Mouse (Mus musculus) induced T-regulatory cell, adult 2 months (primary cell): ENCODE data around the gene Dera.

Experiments
- DNase-seq: peaks from one replicate; pipeline ENCODE4 v3.0.0-alpha.2; 2012; ENCODE audit warnings: low read depth

The Dera gene

GRCm38 (mm10) chr6:137757891-137758290, 3.5 kb downstream of the Dera start:
- no peak for DNase-seq

DNA sequence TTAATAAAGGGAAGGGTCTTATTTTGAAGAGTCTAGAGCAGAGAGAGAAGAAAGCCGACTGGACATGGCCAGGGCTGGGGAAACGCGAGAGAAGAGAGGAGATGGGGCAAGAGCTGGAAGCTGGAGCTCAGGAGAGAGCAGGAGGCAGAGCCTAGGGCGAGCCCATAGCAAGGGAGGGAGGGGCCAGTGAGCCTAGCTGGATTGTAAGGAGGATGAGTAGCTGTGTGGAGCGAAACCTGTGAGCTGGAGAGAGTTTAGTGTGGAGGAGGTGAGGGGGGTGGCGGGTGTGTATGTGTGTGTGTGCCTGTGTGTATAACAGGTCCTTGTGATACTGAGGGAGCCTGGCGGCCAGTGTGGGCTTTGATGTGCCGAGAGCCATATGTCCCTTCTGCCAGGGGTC, 5.3 kb downstream of the Dera start:
- no peak for DNase-seq

- DNase-seq, result no peak
Observed at GRCm38 (mm10) chr6:137760966-137761365, 6.6 kb downstream of the Dera start.

DNA sequence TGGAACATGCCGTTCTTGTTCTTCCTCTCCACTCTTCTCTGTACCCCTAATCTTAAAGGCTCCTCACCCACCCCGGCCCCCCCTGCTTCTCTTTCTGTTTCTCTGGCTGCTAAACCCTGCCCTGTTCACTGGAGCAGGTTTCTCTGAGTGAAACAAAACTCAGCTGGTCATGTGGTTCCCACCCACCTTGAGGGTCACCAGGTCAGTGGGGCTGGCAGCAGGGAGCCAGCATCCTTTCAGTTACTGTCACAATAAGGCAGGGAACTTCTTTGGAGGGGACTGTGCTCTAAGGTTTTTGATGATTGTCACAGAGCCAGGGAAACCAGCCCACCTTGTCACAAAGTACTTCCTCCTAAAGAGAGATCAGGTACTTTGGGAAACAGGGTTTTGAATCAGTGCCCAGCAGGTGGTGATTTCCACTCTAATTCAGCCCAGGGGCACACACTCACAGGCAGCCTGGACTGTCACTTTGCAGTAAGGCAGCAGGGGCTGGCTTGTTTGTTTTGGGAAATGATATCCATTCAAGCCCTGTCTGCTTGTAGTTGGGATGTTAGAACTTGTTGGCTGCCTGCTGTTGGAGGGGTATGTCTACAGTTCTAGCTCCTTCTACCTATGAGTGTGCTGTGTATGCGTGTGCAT, 10.3 kb downstream of the Dera start:
- no peak for DNase-seq

- no peak for DNase-seq
Observed at GRCm38 (mm10) chr6:137766177-137766576, 11.8 kb downstream of the Dera start.

DNA sequence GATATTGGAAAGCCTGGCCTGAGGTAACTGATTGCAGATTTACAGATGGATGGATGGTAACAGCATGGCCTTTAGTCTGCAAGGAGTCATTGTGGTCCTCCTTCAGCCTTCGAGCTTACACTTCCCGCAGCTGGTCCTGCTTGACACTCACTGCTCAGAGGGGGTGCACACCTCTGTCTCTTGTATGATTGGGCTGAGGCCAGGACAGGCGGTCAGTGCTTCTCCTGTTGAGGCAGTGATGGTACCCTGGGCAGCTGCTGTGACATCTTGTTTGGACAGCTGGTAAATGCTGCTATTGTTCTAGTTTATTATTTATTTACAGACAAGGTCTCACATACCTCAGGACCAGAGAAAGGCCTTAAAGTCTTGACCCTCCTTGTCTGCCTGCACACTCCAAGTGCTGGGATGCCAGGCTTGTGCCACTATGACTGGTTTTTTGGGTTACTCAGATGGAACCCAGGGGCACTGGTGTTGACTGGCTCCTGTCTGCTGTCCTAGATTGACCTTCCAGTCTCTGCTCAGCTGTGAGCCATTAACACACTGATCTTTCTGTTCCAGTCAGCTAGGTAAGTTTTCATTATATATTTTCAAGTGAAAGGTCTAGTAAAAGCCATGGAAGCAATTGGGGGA, 17.4 kb downstream of the Dera start:
- no peak for DNase-seq

GRCm38 (mm10) chr6:137772918-137773636, 18.7 kb downstream of the Dera start:
- no peak for DNase-seq

DNA sequence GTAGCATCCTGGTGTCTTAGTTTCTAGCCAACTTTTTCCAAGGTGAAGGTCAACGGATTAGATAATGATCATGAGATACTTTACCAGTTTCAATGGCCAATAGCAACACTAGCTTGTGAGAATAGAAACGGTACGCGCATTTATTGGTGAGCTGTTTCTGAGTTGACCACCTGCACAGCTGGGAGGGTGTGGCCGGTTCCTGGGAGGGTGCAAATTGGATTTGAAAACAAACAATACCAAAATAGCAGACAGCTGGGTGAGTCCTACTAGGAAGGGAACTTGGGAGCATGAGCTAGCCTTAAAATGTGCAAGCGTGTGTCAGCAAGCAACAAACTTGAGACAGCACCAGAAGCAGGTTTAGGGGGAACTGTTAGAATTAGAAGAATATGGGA, 19.3 kb downstream of the Dera start:
- DNase-seq, result no peak

DNA sequence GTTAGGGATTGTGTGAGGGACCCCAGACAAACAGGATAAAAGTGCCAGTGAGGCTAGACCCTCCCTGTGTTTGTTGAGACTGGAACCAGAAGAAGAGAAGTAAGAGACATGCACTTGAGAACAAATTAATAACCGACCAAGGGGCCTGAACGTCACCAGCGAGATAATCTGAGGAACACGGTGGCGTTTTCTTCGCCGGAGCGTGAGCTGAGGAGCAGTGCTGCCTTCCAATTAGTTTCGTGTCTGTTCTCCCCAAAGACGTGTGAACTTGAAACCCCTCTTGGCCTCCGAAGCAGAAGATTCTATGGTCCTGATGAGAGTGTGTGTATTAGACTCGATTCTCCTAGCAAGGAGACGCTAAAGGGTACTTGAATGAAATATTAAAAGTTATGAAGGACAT, 19.8 kb downstream of the Dera start:
- DNase-seq, result no peak

DNA sequence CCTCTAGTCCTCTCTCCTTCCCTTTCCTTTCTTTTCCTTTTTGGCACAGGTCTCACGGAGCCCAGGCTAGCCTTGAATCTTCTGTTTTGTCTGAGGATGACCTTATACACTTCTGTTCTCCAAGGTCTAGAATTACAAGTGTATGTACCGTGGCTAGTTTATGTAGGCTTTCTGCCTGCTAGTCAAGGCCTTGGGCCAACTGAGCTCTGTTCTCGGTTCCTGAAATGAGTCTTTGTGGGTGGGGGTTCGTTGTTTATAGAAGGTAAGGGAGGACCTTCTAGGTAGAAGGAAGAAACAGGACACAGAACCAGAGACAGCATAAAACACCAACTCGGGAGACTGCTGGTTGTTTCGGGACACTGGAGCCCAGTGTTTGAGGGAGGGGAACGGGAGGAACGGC, 20.8 kb downstream of the Dera start:
- DNase-seq, result no peak

- DNase-seq, result no peak
Observed at GRCm38 (mm10) chr6:137776981-137777380, 22.6 kb downstream of the Dera start.

DNA sequence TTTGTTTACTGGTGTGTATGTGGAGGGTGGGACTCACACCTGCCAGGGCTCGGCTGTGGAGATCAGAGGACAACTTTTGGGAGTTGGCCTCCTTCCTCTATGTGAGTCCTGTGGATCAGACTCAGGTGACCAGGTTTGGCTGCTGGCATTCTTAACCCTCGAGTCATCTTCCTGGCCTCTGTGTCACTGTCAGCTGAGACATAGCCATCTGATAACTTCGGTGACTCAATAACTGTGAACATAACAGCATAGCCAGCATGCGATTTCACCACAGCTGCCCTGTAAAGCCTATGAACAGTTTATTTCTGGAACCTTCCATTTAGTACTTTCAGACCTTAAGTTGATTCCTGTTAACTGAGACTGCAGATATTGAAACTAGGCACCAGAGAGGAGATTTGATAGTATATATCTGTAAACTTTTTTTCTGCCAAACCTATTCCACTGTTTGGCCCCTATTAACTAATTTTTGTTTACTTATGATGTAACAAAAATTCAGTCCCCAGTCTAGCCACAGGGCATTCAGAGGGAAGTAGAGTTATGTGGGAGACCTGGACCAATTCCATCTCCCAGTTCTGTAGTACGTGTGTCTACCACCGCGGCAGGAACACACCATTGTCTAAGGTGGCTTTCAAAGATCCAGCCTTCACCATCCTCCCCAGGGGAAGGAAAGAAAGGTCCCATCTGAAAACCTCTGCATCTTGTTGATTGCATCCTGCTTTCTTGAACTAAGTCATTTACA, 29.7 kb downstream of the Dera start:
- DNase-seq, result no peak

DNA sequence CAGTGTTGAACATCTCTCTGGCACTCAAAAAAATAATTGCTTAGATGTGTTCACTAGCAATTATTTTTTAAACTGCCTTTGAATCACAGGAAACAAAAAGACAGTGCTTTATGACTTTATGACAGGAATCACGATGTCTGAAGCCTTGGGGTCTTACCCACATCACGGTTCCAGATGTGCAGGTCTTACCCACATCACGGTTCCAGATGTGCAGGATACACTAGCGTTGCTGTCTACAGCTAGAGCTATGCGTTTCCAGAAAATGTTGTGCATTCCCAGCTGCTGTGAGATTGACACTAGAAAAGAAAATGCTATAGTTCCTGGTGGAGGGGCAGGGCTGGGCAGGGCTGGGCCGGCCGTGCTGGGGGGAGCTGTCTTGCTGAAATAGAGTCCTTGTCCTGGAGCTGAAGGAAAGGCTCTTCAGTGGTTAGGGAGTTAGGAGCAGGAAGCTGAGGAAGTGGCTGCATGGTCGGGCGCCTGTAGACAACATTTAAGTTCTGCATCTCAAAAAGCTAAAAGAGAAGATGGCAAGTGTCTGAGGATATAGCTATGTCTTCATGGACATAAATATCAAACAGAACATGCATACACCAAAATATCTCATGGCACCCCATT, 34.7 kb downstream of the Dera start:
- DNase-seq, result no peak

DNA sequence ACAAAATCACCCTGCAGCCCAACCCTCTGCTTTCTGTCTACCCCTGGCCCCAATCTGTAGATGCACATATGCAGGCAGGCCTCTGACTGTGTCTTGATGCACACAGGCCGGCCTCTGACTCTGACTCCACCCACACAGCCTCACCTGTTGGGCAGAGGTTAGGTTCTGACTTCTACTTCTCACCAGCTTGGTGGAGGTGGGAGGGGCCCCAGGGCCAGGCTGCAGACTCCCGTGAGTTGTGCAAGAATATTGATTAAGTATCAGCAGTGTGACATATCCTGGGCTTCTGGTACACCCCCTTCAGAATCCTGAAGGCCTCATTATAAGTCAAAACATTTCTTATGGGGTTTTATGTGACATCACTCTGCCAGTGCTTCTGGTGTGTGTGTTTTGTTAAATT, 35.3 kb downstream of the Dera start:
- DNase-seq, result no peak

- DNase-seq, result no peak
Observed at GRCm38 (mm10) chr6:137795494-137795893, 41.1 kb downstream of the Dera start.

- peak; percentile 14 for DNase-seq
Observed at GRCm38 (mm10) chr6:137796596-137797567, 42.5 kb downstream of the Dera start.

GRCm38 (mm10) chr6:137799253-137799652, 44.9 kb downstream of the Dera start:
- DNase-seq, result no peak

- DNase-seq, result no peak
Observed at GRCm38 (mm10) chr6:137803456-137804005, 49.2 kb downstream of the Dera start.

GRCm38 (mm10) chr6:137804121-137804520, 49.8 kb downstream of the Dera start:
- DNase-seq, result no peak

DNA sequence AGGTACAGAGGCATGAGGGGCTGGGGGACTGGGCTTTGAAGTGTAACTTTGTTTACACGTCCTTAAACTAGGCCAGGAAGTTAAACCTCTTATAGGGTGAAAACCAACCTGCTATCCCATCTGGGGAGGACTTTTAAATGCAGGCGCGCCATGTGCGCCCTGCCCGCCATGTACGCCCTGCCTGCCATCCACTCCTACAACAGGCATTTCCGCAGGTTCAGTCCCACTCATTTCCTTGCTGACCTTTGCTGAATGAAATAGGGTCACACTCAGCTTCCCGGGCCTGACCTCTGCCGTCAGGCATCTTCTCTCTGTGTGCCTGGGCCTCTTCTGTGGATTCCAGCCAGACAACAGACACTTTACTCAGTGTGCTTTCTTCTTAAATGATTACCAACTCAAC, 50.3 kb downstream of the Dera start:
- no peak for DNase-seq

GRCm38 (mm10) chr6:137806342-137806741, 52.0 kb downstream of the Dera start:
- no peak for DNase-seq
